Mouse (Mus musculus) forebrain, embryonic 11.5 days (tissue): Measurements from ENCODE around the gene Arhgef28. TPM values are rescaled to one million over a fixed set of nuclear protein-coding genes. Genes with fewer than 3 reads are reported as not detected.
"Not testable (repeated sequence)": the region's sequence is repeated elsewhere in the genome, so short reads cannot be mapped to it uniquely, and the experiment has no call there.

Source experiments
- ATAC-seq: fragments of 200-750 bp; cut with Nextera tagmentation; replicated peaks from 2 replicates; pipeline ENCODE4 v1.8.0; 2017; ENCODE audit warnings: moderate TSS enrichment; ENCODE audit not compliant: low FRiP score
- DNase-seq: peaks from one replicate; pipeline ENCODE4 v3.0.0-alpha.2; 2017; ENCODE audit warnings: low spot score
- H3K27ac ChIP-seq: fragments of 300-500 bp; sonication (generic); 2 replicates; pipeline ENCODE4 v1.5.1; 2014; ENCODE audit warnings: low read depth, low read length
- H3K27me3 ChIP-seq: fragments of 300-500 bp; sonication (generic); 2 replicates; pipeline ENCODE4 v1.6.1; 2014; ENCODE audit warnings: mild to moderate bottlenecking, low read length, mixed read lengths; ENCODE audit not compliant: control insufficient read depth, insufficient read depth
- H3K36me3 ChIP-seq: fragments of 300-500 bp; sonication (generic); 2 replicates; pipeline ENCODE4 v1.6.1; 2014; ENCODE audit warnings: mild to moderate bottlenecking, low read length, moderate library complexity, mixed read lengths; ENCODE audit not compliant: control insufficient read depth, insufficient read depth
- H3K4me1 ChIP-seq: fragments of 300-500 bp; sonication (generic); replicated peaks from 2 replicates; pipeline ENCODE4 v1.6.1; 2014; ENCODE audit warnings: low read length, mixed read lengths; ENCODE audit not compliant: control insufficient read depth, insufficient read depth
- H3K4me2 ChIP-seq: fragments of 300-500 bp; sonication (generic); 2 replicates; pipeline ENCODE4 v1.6.1; 2014; ENCODE audit warnings: low read depth, mild to moderate bottlenecking, low read length, moderate library complexity, mixed read lengths; ENCODE audit not compliant: severe bottlenecking
- H3K4me3 ChIP-seq: fragments of 300-500 bp; sonication (generic); 2 replicates; pipeline ENCODE4 v1.5.1; 2014; ENCODE audit warnings: low read depth, low read length
- H3K9ac ChIP-seq: fragments of 300-500 bp; sonication (generic); 2 replicates; pipeline ENCODE4 v1.6.1; 2014; ENCODE audit warnings: low read length
- H3K9me3 ChIP-seq: fragments of 300-500 bp; sonication (generic); 2 replicates; pipeline ENCODE4 v1.6.1; 2016; ENCODE audit warnings: low read length, mixed read lengths; ENCODE audit not compliant: control insufficient read depth
- WGBS: fragments of 180-500 bp; shearing (Covaris S2); extraction: QIAGEN DNeasy Blood & Tissue Kit; methylation state at CpG from one replicate; pipeline ENCODE4 v1.1.7; 2014; 5-methylcytosine and 5-hydroxymethylcytosine counted together
- polyA plus RNA-seq: library from polyadenylated mRNA; unstranded; fragments of >200 nt; fragmentation: Nextera tagmentation; extraction: Ambion mirVana; gene quantifications from 2 replicates; pipeline ENCODE4 v1.2.1, GENCODE M21; 2014

Arhgef28 gene
- polyA plus RNA-seq, 1 experiment from 2014 or later = 6.3 TPM

GRCm38 (mm10) chr13:98060121-98060520 lies 146.1 kb downstream of the Arhgef28 start:
- H3K4me1 ChIP-seq, H3K4me2 ChIP-seq, ATAC-seq, DNase-seq, H3K27ac ChIP-seq, H3K36me3 ChIP-seq, H3K9ac ChIP-seq, H3K4me3 ChIP-seq, H3K9me3 ChIP-seq, H3K27me3 ChIP-seq: not testable (repeated sequence)
- 82% methylated on average over 1 of the region's 1 CpGs for WGBS

GRCm38 (mm10) chr13:98055194-98055593 lies 151.0 kb downstream of the Arhgef28 start:
- Histone ChIP-seq H3K9me3 (no peaks in the 10 kb centered on the region; the same call in 1 of the 2 replicates), H3K4me2 (no peak overlapping the region), H3K36me3 (no peaks in the 10 kb centered on the region), H3K4me1 (no peaks in the 10 kb centered on the region), H3K27me3 (no peaks in the 10 kb centered on the region), H3K4me3 (no peak overlapping the region), H3K27ac (no peak overlapping the region), H3K9ac (no peak overlapping the region)
- ATAC-seq (peak; percentile 60), DNase-seq (no peak)
- WGBS = 18% methylated on average over 8 of the region's 8 CpGs

GRCm38 (mm10) chr13:98040628-98041150 lies 165.6 kb downstream of the Arhgef28 start:
- DNase-seq (no peak), ATAC-seq (no peak)
- no peaks in the 10 kb centered on the region for H3K27me3 ChIP-seq
- H3K36me3 ChIP-seq = no peaks in the 10 kb centered on the region
- H3K9ac ChIP-seq = no peak overlapping the region
- 72% methylated on average over 3 of the region's 3 CpGs for WGBS
- no peaks in the 10 kb centered on the region; the same call in 1 of the 2 replicates for H3K4me1 ChIP-seq
- H3K27ac ChIP-seq = no peak overlapping the region
- H3K4me3 ChIP-seq = no peak overlapping the region
- H3K4me2 ChIP-seq = no peak overlapping the region
- H3K9me3 ChIP-seq = no peaks in the 10 kb centered on the region

GRCm38 (mm10) chr13:98038731-98039130 lies 167.5 kb downstream of the Arhgef28 start:
- H3K4me3 ChIP-seq = no peak overlapping the region
- DNase-seq (no peak), ATAC-seq (no peak)
- WGBS = 81% methylated on average over 3 of the region's 3 CpGs
- H3K4me1 ChIP-seq = no peaks in the 10 kb centered on the region; the same call in 1 of the 2 replicates
- no peaks in the 10 kb centered on the region for H3K9me3 ChIP-seq
- no peak overlapping the region for H3K9ac ChIP-seq
- no peak overlapping the region for H3K4me2 ChIP-seq
- H3K36me3 ChIP-seq = no peaks in the 10 kb centered on the region
- no peaks in the 10 kb centered on the region for H3K27me3 ChIP-seq
- H3K27ac ChIP-seq = no peak overlapping the region

- DNase-seq = no peak
- Histone ChIP-seq H3K27me3 (no peaks in the 10 kb centered on the region), H3K27ac (no peak overlapping the region), H3K4me3 (no peak overlapping the region), H3K4me1 (no peaks in the 10 kb centered on the region; the same call in 1 of the 2 replicates), H3K9ac (no peak overlapping the region), H3K36me3 (no peaks in the 10 kb centered on the region), H3K4me2 (no peak overlapping the region), H3K9me3 (no peaks in the 10 kb centered on the region)
- ATAC-seq = no peak
Observed at GRCm38 (mm10) chr13:98037693-98038092, 168.5 kb downstream of the Arhgef28 start.

- Histone ChIP-seq H3K4me2 (peak overlapping the region; percentile 42), H3K9me3 (no peaks in the 10 kb centered on the region), H3K4me3 (no peak overlapping the region), H3K27me3 (no peaks in the 10 kb centered on the region), H3K27ac (no peak overlapping the region), H3K9ac (peak overlapping the region; percentile 44; the same call in 1 of the 2 replicates), H3K36me3 (no peaks in the 10 kb centered on the region), H3K4me1 (peaks cover 5% of the 10 kb centered on the region; the same call in 1 of the 2 replicates)
- DNase-seq (no peak), ATAC-seq (no peak)
- 31% methylated on average over 5 of the region's 5 CpGs for WGBS
Observed at GRCm38 (mm10) chr13:98031642-98031960, 174.6 kb downstream of the Arhgef28 start.

- Histone ChIP-seq H3K36me3 (no peaks in the 10 kb centered on the region), H3K27me3 (no peaks in the 10 kb centered on the region), H3K4me2 (peak overlapping the region; percentile 42), H3K4me1 (peaks cover 5% of the 10 kb centered on the region; the same call in 1 of the 2 replicates), H3K4me3 (no peak overlapping the region), H3K9me3 (no peaks in the 10 kb centered on the region), H3K9ac (peak overlapping the region; percentile 44; the same call in 1 of the 2 replicates), H3K27ac (no peak overlapping the region)
- WGBS = 14% methylated on average over 16 of the region's 16 CpGs
- DNase-seq (peak; percentile 84), ATAC-seq (peak; percentile 72)
Observed at GRCm38 (mm10) chr13:98030959-98031641, 175.1 kb downstream of the Arhgef28 start.

GRCm38 (mm10) chr13:98030041-98030440 lies 176.2 kb downstream of the Arhgef28 start:
- Histone ChIP-seq H3K9ac (no peak overlapping the region), H3K4me2 (no peak overlapping the region), H3K4me1 (0 out of 2 replicates have a peak, but pooled peaks cover 5% of the 10 kb centered on the region), H3K9me3 (no peaks in the 10 kb centered on the region), H3K36me3 (no peaks in the 10 kb centered on the region), H3K27me3 (no peaks in the 10 kb centered on the region), H3K27ac (no peak overlapping the region), H3K4me3 (no peak overlapping the region)
- DNase-seq (no peak), ATAC-seq (no peak)
- WGBS = 19% methylated on average over 5 of the region's 5 CpGs
